Mouse (Mus musculus) large intestine, adult 2 months (tissue): ENCODE data around the gene Trappc13. TPM values are rescaled to one million over a fixed set of nuclear protein-coding genes. Genes with fewer than 3 reads are reported as not detected.

Experiments used
- DNase-seq: peaks from one replicate; pipeline ENCODE4 v3.0.0-alpha.2; 2012; ENCODE audit warnings: low read depth, low spot score
- WGBS: fragments of 180-500 bp; shearing (Covaris S2); methylation state at CpG from one replicate; pipeline ENCODE4 v1.1.7; 2018; 5-methylcytosine and 5-hydroxymethylcytosine counted together
- polyA plus RNA-seq: library from polyadenylated mRNA; depleted of rRNA; stranded (reverse); fragments of >200 nt; gene quantifications from 2 replicates; pipeline ENCODE4 v1.2.3, GENCODE M21; 2012; rRNA removed

Trappc13 gene
- polyA plus RNA-seq, 1 experiment: 11.6 TPM

GRCm38 (mm10) chr13:104122078-104122840 lies 56.0 kb downstream of the Trappc13 start:
- no peak for DNase-seq
- 38% methylated on average over 17 of the region's 17 CpGs for WGBS

GRCm38 (mm10) chr13:104114827-104115226 lies 63.4 kb downstream of the Trappc13 start:
- 95% methylated on average over 2 of the region's 2 CpGs for WGBS
- no peak for DNase-seq

GRCm38 (mm10) chr13:104113782-104114181 lies 64.5 kb downstream of the Trappc13 start:
- no peak for DNase-seq
- 95% methylated on average over 4 of the region's 4 CpGs for WGBS

GRCm38 (mm10) chr13:104112266-104112900 lies 65.9 kb downstream of the Trappc13 start:
- 65% methylated on average over 12 of the region's 12 CpGs for WGBS
- DNase-seq: no peak

- DNase-seq: no peak
- 40% methylated on average over 7 of the region's 7 CpGs for WGBS
Observed at GRCm38 (mm10) chr13:104110526-104110925, 67.7 kb downstream of the Trappc13 start.

- 1% methylated on average over 38 of the region's 38 CpGs for WGBS
- no peak for DNase-seq
Observed at GRCm38 (mm10) chr13:104109816-104110521, 68.3 kb downstream of the Trappc13 start.

GRCm38 (mm10) chr13:104109288-104109815 lies 68.9 kb downstream of the Trappc13 start, which contains the start of the genes Nln and Sgtb:
Nln (minus strand) TSS chr13:104109614.
Sgtb (plus strand) TSS chr13:104109741.
- peak; percentile 24 for DNase-seq
- under 1% methylated on average over 43 of the region's 44 CpGs for WGBS

GRCm38 (mm10) chr13:104108651-104109287 lies 69.5 kb downstream of the Trappc13 start:
- under 1% methylated on average over 24 of the region's 24 CpGs for WGBS
- peak; percentile 18 for DNase-seq

- DNase-seq: no peak
- 83% methylated on average over 5 of the region's 5 CpGs for WGBS
Observed at GRCm38 (mm10) chr13:104101606-104102235, 76.5 kb downstream of the Trappc13 start.

- no peak for DNase-seq
- WGBS: 89% methylated on average over 4 of the region's 4 CpGs
Observed at GRCm38 (mm10) chr13:104100416-104100815, 77.9 kb downstream of the Trappc13 start.

GRCm38 (mm10) chr13:104097190-104097589 lies 81.1 kb downstream of the Trappc13 start:
- WGBS: 97% methylated on average over 7 of the region's 7 CpGs
- DNase-seq: no peak

- WGBS: 75% methylated on average over 7 of the region's 7 CpGs
- no peak for DNase-seq
Observed at GRCm38 (mm10) chr13:104095955-104096354, 82.3 kb downstream of the Trappc13 start.

- 76% methylated on average over 11 of the region's 11 CpGs for WGBS
- no peak for DNase-seq
Observed at GRCm38 (mm10) chr13:104094531-104095385, 83.5 kb downstream of the Trappc13 start.

Other genes with a start within 250 kb of the Trappc13 start
- gene Nln, start 68.9 kb downstream of the Trappc13 start, polyA plus RNA-seq: 8.1 and 10.9 TPM in 2 replicates
- 0.45 and 0.62 TPM in 2 replicates for gene Sgtb, start 68.7 kb downstream of the Trappc13 start, polyA plus RNA-seq
- 0.86 and 1.6 TPM in 2 replicates for gene Trim23, start 328 bp upstream of the Trappc13 start, polyA plus RNA-seq
- 0.38 and 0.51 TPM in 2 replicates for gene Cenpk, start 50.1 kb upstream of the Trappc13 start, polyA plus RNA-seq
- gene Ppwd1, start 50.4 kb upstream of the Trappc13 start, polyA plus RNA-seq: 1.5 and 1.6 TPM in 2 replicates
- 0.61 and 0.82 TPM in 2 replicates for gene Adamts6, start 109.4 kb upstream of the Trappc13 start, polyA plus RNA-seq